Mouse (Mus musculus): ENCODE data around the gene Usp3. TPM values are rescaled to one million over a fixed set of nuclear protein-coding genes. Genes with fewer than 3 reads are reported as not detected.

Usp3 gene
- polyA plus RNA-seq, 1 experiment from 2014 or later: 45.0 TPM

DNA sequence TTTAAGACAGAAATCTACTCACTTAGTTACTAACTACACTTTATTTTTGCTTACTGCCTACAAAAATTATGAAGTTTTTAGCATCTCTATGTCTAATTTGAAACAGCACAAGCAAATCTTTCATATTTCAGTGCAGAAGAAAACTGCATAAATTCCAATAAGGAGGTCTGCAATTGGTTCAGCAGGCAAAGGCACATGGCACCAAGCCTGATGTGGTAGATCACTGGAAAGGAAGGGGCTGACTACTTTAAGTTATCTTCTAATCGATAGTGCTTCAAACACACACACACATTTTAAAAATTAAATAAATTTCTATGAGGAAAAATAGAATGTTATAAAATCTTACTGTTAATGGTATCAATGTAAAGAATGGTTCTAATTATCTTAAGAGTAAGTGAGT is 5.9 kb downstream of the Usp3 start:
- Histone ChIP-seq H3K9ac (ENCODE audit: low read depth, low read length) (no peak overlapping the region), H3K4me3 (ENCODE audit: low read depth, low read length) (no peak overlapping the region), H3K4me2 (no peak overlapping the region), H3K4me1 (ENCODE audit: control insufficient read depth, insufficient read depth, low read length) (peaks cover 23% of the 10 kb centered on the region), H3K36me3 (ENCODE audit: control insufficient read depth, insufficient read depth, low read length) (no peaks in the 10 kb centered on the region), H3K9me3 (replicated peaks; ENCODE audit: control insufficient read depth, low read length) (no peaks in the 10 kb centered on the region), H3K27me3 (ENCODE audit: control insufficient read depth, insufficient read depth, low read length) (no peaks in the 10 kb centered on the region), H3K27ac (ENCODE audit: low read depth, low read length) (no peak overlapping the region)
- no peak for ATAC-seq (replicated peaks; ENCODE audit: insufficient number of reproducible peaks, low FRiP score, low TSS enrichment)
- 86% methylated on average over 1 of the region's 1 CpGs for WGBS (ENCODE audit: insufficient replicate concordance)

DNA sequence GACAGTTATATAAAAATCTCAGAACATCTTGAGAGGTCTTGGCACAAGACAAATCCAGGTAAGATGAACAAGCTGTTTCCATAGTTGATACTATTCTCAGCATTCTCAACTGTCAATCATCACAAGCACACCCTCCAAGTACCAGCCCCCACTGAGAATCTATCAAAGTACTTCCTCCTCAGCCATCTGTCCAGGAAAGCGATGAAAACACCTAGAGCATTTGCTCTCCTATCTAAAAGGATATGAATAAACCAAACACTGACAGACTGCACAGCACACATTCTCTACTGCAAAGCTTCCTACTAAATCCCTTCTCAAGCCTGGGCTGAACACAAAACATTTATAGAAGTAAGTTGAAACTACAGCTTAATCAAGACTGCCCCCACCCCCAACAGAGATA is 6.4 kb downstream of the Usp3 start:
- Histone ChIP-seq H3K9ac (ENCODE audit: low read depth, low read length) (no peak overlapping the region), H3K9me3 (replicated peaks; ENCODE audit: control insufficient read depth, low read length) (no peaks in the 10 kb centered on the region), H3K4me1 (ENCODE audit: control insufficient read depth, insufficient read depth, low read length) (peaks cover 23% of the 10 kb centered on the region), H3K27me3 (ENCODE audit: control insufficient read depth, insufficient read depth, low read length) (no peaks in the 10 kb centered on the region), H3K36me3 (ENCODE audit: control insufficient read depth, insufficient read depth, low read length) (no peaks in the 10 kb centered on the region), H3K4me2 (no peak overlapping the region), H3K27ac (ENCODE audit: low read depth, low read length) (no peak overlapping the region), H3K4me3 (ENCODE audit: low read depth, low read length) (no peak overlapping the region)
- WGBS (ENCODE audit: insufficient replicate concordance): 18% methylated on average over 1 of the region's 1 CpGs
- ATAC-seq (replicated peaks; ENCODE audit: insufficient number of reproducible peaks, low FRiP score, low TSS enrichment): no peak

DNA sequence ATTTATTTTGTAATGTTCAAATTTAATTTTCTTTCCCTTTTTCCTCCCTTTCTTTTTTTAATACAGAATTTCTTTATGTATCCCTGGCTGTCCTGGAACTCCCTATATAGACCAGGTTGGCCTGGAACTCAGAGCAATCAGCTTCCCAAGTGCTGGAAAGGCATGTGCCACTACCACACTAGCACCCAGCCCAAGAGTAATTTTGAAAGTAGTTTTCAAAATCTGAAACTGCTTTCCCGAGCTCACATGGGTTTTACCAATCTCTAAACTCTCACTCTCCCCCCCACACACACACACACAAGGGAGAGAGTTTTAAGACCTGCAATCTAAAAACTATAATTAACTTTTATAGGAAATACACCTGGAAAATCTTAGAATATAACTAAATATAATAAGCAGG is 7.8 kb downstream of the Usp3 start:
- H3K9ac ChIP-seq (ENCODE audit: low read depth, low read length): no peak overlapping the region
- no peaks in the 10 kb centered on the region for H3K27me3 ChIP-seq (ENCODE audit: control insufficient read depth, insufficient read depth, low read length)
- no peaks in the 10 kb centered on the region for H3K9me3 ChIP-seq (replicated peaks; ENCODE audit: control insufficient read depth, low read length)
- H3K4me3 ChIP-seq (ENCODE audit: low read depth, low read length): no peak overlapping the region
- no peak overlapping the region for H3K27ac ChIP-seq (ENCODE audit: low read depth, low read length)
- H3K36me3 ChIP-seq (ENCODE audit: control insufficient read depth, insufficient read depth, low read length): no peaks in the 10 kb centered on the region
- H3K4me2 ChIP-seq: no peak overlapping the region
- 55% methylated on average over 1 of the region's 1 CpGs for WGBS (ENCODE audit: insufficient replicate concordance)
- H3K4me1 ChIP-seq (ENCODE audit: control insufficient read depth, insufficient read depth, low read length): peaks cover 15% of the 10 kb centered on the region
- ATAC-seq (replicated peaks; ENCODE audit: insufficient number of reproducible peaks, low FRiP score, low TSS enrichment): no peak

DNA sequence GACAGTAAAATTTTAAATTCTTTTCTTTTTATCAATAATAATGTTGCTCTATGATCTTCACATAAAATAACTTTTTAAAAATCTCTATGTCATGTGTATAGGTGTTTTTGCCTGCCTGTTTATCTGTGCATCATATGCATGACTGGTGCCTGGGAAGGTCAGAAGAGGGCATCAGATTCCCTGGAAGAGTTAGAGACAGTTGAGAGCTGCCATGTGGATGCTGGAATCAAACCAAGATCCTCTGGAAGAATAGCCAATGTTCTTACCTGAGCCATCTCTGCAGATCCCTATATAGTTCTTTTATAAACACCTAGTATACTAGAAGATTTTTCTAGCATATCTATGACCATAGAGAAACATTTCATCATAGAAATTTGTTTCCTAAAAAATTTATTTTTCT is 8.8 kb downstream of the Usp3 start:
- no peak for ATAC-seq (replicated peaks; ENCODE audit: insufficient number of reproducible peaks, low FRiP score, low TSS enrichment)
- Histone ChIP-seq H3K27me3 (ENCODE audit: control insufficient read depth, insufficient read depth, low read length) (no peaks in the 10 kb centered on the region), H3K4me3 (ENCODE audit: low read depth, low read length) (no peak overlapping the region), H3K9me3 (replicated peaks; ENCODE audit: control insufficient read depth, low read length) (no peaks in the 10 kb centered on the region), H3K9ac (ENCODE audit: low read depth, low read length) (no peak overlapping the region), H3K27ac (ENCODE audit: low read depth, low read length) (no peak overlapping the region), H3K4me2 (no peak overlapping the region), H3K4me1 (ENCODE audit: control insufficient read depth, insufficient read depth, low read length) (peaks cover 11% of the 10 kb centered on the region), H3K36me3 (ENCODE audit: control insufficient read depth, insufficient read depth, low read length) (no peaks in the 10 kb centered on the region)

DNA sequence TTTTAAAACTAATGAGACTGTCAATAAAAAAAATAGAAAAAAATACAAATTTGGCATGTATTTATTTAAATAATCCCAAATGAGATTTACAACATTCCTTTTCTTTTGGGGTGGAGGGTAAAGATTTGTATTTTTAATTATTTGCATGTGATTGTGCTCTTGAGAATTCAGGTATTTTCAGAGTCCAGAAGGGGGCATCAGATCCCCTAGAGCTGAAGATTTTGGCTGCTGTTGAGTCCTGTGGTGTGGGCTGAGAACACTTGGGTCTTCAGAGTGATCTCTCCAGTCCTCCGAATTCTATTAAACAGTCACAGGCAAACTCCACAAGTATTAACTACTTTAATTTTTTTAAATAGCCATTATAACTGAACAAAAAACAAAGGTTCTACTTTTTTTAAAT is 9.7 kb downstream of the Usp3 start:
- H3K9ac ChIP-seq (ENCODE audit: low read depth, low read length): no peak overlapping the region
- 90% methylated on average over 1 of the region's 1 CpGs for WGBS (ENCODE audit: insufficient replicate concordance)
- H3K4me3 ChIP-seq (ENCODE audit: low read depth, low read length): no peak overlapping the region
- no peaks in the 10 kb centered on the region for H3K27me3 ChIP-seq (ENCODE audit: control insufficient read depth, insufficient read depth, low read length)
- H3K36me3 ChIP-seq (ENCODE audit: control insufficient read depth, insufficient read depth, low read length): no peaks in the 10 kb centered on the region
- no peak overlapping the region for H3K27ac ChIP-seq (ENCODE audit: low read depth, low read length)
- no peak overlapping the region for H3K4me2 ChIP-seq
- ATAC-seq (replicated peaks; ENCODE audit: insufficient number of reproducible peaks, low FRiP score, low TSS enrichment): no peak
- peaks cover 11% of the 10 kb centered on the region for H3K4me1 ChIP-seq (ENCODE audit: control insufficient read depth, insufficient read depth, low read length)
- H3K9me3 ChIP-seq (replicated peaks; ENCODE audit: control insufficient read depth, low read length): no peaks in the 10 kb centered on the region

DNA sequence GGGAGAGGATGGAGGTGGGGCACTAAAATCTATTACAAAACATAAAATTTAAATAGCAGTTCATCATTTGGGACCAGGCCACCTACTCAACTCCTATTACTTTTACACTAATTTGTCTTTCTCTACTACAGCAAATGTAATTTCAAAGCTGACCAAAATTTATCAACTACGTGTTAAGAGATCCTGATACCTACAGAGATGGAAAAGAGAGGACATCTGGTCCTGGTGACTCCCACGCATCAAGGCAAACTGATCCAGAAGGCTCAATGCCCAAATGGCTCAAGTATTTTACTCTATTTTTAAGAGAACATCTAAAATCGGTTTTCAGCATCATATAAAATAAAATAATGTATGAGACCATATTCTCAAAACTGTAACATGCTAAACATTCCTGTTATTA is 11.2 kb downstream of the Usp3 start:
- Histone ChIP-seq H3K4me2 (no peak overlapping the region), H3K36me3 (ENCODE audit: control insufficient read depth, insufficient read depth, low read length) (no peaks in the 10 kb centered on the region), H3K4me1 (ENCODE audit: control insufficient read depth, insufficient read depth, low read length) (peaks cover 5% of the 10 kb centered on the region; the same call in 1 of the 2 replicates), H3K27ac (ENCODE audit: low read depth, low read length) (no peak overlapping the region), H3K9me3 (replicated peaks; ENCODE audit: control insufficient read depth, low read length) (no peaks in the 10 kb centered on the region), H3K4me3 (ENCODE audit: low read depth, low read length) (no peak overlapping the region), H3K9ac (ENCODE audit: low read depth, low read length) (no peak overlapping the region), H3K27me3 (ENCODE audit: control insufficient read depth, insufficient read depth, low read length) (no peaks in the 10 kb centered on the region)
- 80% methylated on average over 3 of the region's 3 CpGs for WGBS (ENCODE audit: insufficient replicate concordance)
- ATAC-seq (replicated peaks; ENCODE audit: insufficient number of reproducible peaks, low FRiP score, low TSS enrichment): no peak

DNA sequence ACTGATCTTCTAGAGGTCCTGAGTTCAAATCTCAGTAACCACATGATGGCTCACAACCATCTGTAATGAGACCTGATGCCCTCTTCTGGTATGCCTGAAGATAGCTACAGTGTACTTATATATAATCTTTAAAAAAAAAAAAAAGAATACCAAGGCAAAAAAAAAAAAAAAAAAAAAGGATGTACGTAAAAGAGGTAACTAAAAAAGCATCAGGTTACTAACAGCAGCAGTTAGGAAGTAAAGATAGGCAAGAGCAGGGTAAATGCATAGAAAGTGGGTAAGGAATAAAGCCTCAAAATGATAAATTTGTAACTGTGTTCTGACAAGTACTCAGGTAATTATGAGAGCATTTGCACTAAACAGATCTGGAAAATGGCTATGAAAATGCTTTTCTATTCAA is 12.2 kb downstream of the Usp3 start:
- Histone ChIP-seq H3K9me3 (replicated peaks; ENCODE audit: control insufficient read depth, low read length) (no peaks in the 10 kb centered on the region), H3K9ac (ENCODE audit: low read depth, low read length) (no peak overlapping the region), H3K36me3 (ENCODE audit: control insufficient read depth, insufficient read depth, low read length) (no peaks in the 10 kb centered on the region), H3K4me3 (ENCODE audit: low read depth, low read length) (no peak overlapping the region), H3K4me1 (ENCODE audit: control insufficient read depth, insufficient read depth, low read length) (peaks cover 2% of the 10 kb centered on the region), H3K4me2 (no peak overlapping the region), H3K27me3 (ENCODE audit: control insufficient read depth, insufficient read depth, low read length) (no peaks in the 10 kb centered on the region), H3K27ac (ENCODE audit: low read depth, low read length) (no peak overlapping the region)
- ATAC-seq (replicated peaks; ENCODE audit: insufficient number of reproducible peaks, low FRiP score, low TSS enrichment): no peak
- WGBS (ENCODE audit: insufficient replicate concordance): 94% methylated on average over 1 of the region's 1 CpGs

DNA sequence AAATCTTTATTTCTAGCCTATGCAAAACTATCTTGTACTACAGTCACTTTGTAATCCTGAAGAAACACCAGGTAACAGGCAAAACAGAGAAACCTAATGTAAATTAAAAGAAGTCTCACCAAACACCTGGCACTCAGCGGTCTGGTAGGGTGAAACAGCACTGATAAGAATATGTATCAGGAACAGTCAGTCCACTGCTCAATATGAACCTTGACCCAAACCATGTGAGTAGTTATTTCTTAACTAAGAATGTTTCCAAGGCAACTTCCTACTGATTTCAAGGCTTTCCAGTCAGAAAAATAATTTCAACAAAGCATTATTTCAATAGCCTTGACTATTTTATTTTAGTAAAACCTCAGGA is 17.1 kb downstream of the Usp3 start:
- Histone ChIP-seq H3K36me3 (ENCODE audit: control insufficient read depth, insufficient read depth, low read length) (no peaks in the 10 kb centered on the region), H3K4me3 (ENCODE audit: low read depth, low read length) (no peak overlapping the region), H3K9me3 (replicated peaks; ENCODE audit: control insufficient read depth, low read length) (no peaks in the 10 kb centered on the region), H3K4me1 (ENCODE audit: control insufficient read depth, insufficient read depth, low read length) (peaks cover 13% of the 10 kb centered on the region), H3K27ac (ENCODE audit: low read depth, low read length) (no peak overlapping the region), H3K4me2 (no peak overlapping the region), H3K9ac (ENCODE audit: low read depth, low read length) (no peak overlapping the region), H3K27me3 (ENCODE audit: control insufficient read depth, insufficient read depth, low read length) (no peaks in the 10 kb centered on the region)
- no peak for ATAC-seq (replicated peaks; ENCODE audit: insufficient number of reproducible peaks, low FRiP score, low TSS enrichment)
- 48% methylated on average over 1 of the region's 1 CpGs for WGBS (ENCODE audit: insufficient replicate concordance)

DNA sequence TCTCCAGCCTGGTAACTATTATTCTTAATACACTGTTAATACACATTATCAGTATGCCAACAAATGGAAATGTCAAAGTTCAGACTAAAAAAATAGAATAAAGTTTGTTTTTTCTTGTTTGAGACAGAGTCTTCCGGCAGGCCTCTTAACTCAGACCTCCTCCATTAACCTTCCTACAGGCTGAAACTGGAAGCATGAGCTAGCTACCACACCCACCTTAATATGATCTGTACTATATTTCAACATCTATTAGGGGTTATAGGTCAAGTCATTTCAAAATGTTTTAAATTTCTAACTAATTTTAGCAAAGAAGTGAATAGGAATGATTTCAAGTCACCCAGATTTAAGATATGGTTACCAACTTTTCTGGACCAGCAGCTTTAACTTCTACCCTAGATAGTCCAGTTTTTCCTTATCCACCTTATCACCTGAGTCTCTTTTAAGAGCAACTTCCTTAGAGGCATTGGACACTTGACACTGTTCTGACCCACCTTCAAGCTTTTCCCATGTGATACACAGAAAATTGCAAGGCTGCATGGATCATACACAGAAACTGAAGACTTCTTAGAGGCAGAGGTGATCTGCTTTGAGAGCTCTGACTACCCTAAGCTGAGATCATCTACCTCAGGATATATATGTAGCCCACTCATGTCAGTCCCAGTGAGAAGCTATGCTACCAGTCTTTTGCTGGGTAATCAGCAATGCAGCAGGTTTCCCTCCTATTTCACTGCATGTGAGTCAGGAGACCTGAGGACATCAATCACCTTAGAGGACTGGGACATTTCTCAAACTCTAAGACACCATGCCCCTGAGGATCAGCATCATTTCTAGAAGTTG is 17.7 kb downstream of the Usp3 start:
- Histone ChIP-seq H3K27me3 (ENCODE audit: control insufficient read depth, insufficient read depth, low read length) (no peaks in the 10 kb centered on the region), H3K4me3 (ENCODE audit: low read depth, low read length) (no peak overlapping the region), H3K9me3 (replicated peaks; ENCODE audit: control insufficient read depth, low read length) (no peaks in the 10 kb centered on the region), H3K4me2 (no peak overlapping the region), H3K36me3 (ENCODE audit: control insufficient read depth, insufficient read depth, low read length) (no peaks in the 10 kb centered on the region), H3K4me1 (ENCODE audit: control insufficient read depth, insufficient read depth, low read length) (peaks cover 13% of the 10 kb centered on the region), H3K27ac (ENCODE audit: low read depth, low read length) (no peak overlapping the region), H3K9ac (ENCODE audit: low read depth, low read length) (no peak overlapping the region)
- WGBS (ENCODE audit: insufficient replicate concordance): 68% methylated on average over 1 of the region's 1 CpGs
- no peak for ATAC-seq (replicated peaks; ENCODE audit: insufficient number of reproducible peaks, low FRiP score, low TSS enrichment)
